Mouse (Mus musculus): Measurements from ENCODE around the gene Zfp512b. TPM values are rescaled to one million over a fixed set of nuclear protein-coding genes. Genes with fewer than 3 reads are reported as not detected.

Zfp512b gene
- polyA plus RNA-seq, 1 experiment from 2014 or later, result 30.0 TPM

DNA sequence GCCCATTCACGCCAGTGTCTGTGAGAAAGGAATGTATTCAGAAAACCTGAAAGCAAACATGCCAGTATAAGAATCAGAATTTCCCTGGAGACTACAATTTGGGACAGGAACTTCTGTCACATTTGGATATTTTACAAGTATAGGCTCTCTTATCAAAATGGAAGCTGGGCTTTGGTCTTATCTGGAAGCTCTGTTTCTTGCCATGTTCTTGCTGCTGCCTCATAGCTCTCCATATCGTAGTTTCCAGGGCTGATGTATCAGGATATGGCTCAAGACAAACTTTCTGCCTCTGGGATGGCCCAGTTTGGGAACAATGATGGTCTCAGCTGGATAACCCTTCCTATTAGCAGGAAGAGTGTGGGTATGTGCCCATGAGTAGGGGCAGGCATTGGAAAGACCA lies 16.0 kb downstream of the Zfp512b start:
- Histone ChIP-seq H3K27ac (no peak overlapping the region), H3K36me3 (ENCODE audit: insufficient read depth, low read length) (peaks cover 16% of the 10 kb centered on the region; the same call in 1 of the 2 replicates), H3K9ac (ENCODE audit: low read depth, low read length) (no peak overlapping the region), H3K4me2 (ENCODE audit: low read length) (no peak overlapping the region), H3K27me3 (ENCODE audit: insufficient read depth, low read length) (no peaks in the 10 kb centered on the region), H3K4me3 (replicated peaks; ENCODE audit: low read depth, low read length) (no peak overlapping the region), H3K9me3 (replicated peaks; ENCODE audit: low read length) (no peaks in the 10 kb centered on the region), H3K4me1 (replicated peaks; ENCODE audit: insufficient read depth, low read length) (peaks cover 17% of the 10 kb centered on the region)
- DNase-seq (ENCODE audit: low spot score), result no peak
- ATAC-seq (replicated peaks; ENCODE audit: low FRiP score, low read depth), result no peak
- TF ChIP-seq CTCF (IDR thresholded peaks at IDR 0.05; ENCODE audit: low read depth), result no peak
- WGBS, result 95% methylated on average over 2 of the region's 2 CpGs

DNA sequence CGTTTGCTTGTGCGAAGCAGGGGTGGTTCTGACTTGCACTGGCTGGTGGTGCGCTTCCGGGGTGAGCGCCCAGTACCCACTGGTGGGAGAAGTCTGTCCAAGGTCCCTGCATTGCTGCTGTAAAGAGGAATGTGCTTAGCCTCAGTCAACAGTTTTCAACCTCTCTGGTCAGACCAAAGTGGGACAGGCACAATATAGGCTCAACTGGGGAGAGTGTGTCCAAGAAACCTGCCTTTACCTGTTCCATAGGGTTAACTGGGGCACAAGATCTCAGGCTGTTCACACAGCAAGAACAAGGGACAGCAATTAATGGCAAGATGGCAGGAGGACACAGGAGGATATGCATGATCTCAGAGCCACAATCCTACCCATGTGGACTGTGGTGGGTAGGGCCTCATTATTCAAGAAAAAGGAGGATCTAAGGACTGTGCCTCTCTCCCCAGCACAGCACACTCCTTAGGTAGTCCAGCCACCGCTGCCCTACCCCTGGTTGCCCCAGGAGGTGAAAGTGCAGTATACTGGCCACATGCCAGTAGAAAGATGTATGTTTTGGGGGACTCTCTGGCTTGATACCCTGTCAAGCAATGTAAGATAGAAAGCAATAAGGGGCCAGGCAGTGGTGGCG lies 17.6 kb downstream of the Zfp512b start:
- no peak overlapping the region for H3K4me2 ChIP-seq (ENCODE audit: low read length)
- no peaks in the 10 kb centered on the region for H3K27me3 ChIP-seq (ENCODE audit: insufficient read depth, low read length)
- peaks cover 10% of the 10 kb centered on the region for H3K4me1 ChIP-seq (replicated peaks; ENCODE audit: insufficient read depth, low read length)
- H3K36me3 ChIP-seq (ENCODE audit: insufficient read depth, low read length), result peaks cover 16% of the 10 kb centered on the region; the same call in 1 of the 2 replicates
- DNase-seq (ENCODE audit: low spot score), result no peak
- H3K4me3 ChIP-seq (replicated peaks; ENCODE audit: low read depth, low read length), result no peak overlapping the region
- no peak for TF ChIP-seq CTCF (IDR thresholded peaks at IDR 0.05; ENCODE audit: low read depth)
- WGBS, result 83% methylated on average over 7 of the region's 7 CpGs
- peak; percentile 15; the same call in 1 of the 2 replicates for ATAC-seq (replicated peaks; ENCODE audit: low FRiP score, low read depth)
- H3K9me3 ChIP-seq (replicated peaks; ENCODE audit: low read length), result no peaks in the 10 kb centered on the region
- no peak overlapping the region for H3K27ac ChIP-seq
- H3K9ac ChIP-seq (ENCODE audit: low read depth, low read length), result no peak overlapping the region

DNA sequence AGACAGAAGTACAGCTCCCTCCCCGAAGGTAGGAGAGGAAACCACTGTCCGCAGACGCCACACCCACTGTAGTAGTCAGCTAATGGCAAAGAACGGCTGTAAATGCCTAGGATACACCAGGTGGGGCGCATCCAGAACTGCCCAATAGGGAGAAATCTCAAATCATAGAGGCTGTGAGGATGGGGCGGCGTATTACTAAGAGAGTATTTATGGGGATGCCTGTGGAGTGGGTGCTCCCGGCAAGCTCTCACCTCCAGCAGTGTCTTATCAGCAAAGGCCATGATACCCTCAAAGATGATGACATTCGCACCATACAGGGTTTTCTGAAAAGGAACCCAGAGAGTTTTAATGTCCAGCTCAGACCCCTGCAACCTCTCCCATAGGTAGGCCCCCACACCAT lies 18.6 kb downstream of the Zfp512b start:
- WGBS, result 92% methylated on average over 9 of the region's 9 CpGs
- H3K27ac ChIP-seq, result no peak overlapping the region
- no peak overlapping the region for H3K9ac ChIP-seq (ENCODE audit: low read depth, low read length)
- H3K36me3 ChIP-seq (ENCODE audit: insufficient read depth, low read length), result peaks cover 16% of the 10 kb centered on the region; the same call in 1 of the 2 replicates
- TF ChIP-seq CTCF (IDR thresholded peaks at IDR 0.05; ENCODE audit: low read depth), result no peak
- H3K4me1 ChIP-seq (replicated peaks; ENCODE audit: insufficient read depth, low read length), result peaks cover 5% of the 10 kb centered on the region; the same call in 1 of the 2 replicates
- no peak overlapping the region for H3K4me3 ChIP-seq (replicated peaks; ENCODE audit: low read depth, low read length)
- no peak overlapping the region for H3K4me2 ChIP-seq (ENCODE audit: low read length)
- H3K27me3 ChIP-seq (ENCODE audit: insufficient read depth, low read length), result no peaks in the 10 kb centered on the region
- H3K9me3 ChIP-seq (replicated peaks; ENCODE audit: low read length), result no peaks in the 10 kb centered on the region
- DNase-seq (ENCODE audit: low spot score) (no peak), ATAC-seq (replicated peaks; ENCODE audit: low FRiP score, low read depth) (no peak)

DNA sequence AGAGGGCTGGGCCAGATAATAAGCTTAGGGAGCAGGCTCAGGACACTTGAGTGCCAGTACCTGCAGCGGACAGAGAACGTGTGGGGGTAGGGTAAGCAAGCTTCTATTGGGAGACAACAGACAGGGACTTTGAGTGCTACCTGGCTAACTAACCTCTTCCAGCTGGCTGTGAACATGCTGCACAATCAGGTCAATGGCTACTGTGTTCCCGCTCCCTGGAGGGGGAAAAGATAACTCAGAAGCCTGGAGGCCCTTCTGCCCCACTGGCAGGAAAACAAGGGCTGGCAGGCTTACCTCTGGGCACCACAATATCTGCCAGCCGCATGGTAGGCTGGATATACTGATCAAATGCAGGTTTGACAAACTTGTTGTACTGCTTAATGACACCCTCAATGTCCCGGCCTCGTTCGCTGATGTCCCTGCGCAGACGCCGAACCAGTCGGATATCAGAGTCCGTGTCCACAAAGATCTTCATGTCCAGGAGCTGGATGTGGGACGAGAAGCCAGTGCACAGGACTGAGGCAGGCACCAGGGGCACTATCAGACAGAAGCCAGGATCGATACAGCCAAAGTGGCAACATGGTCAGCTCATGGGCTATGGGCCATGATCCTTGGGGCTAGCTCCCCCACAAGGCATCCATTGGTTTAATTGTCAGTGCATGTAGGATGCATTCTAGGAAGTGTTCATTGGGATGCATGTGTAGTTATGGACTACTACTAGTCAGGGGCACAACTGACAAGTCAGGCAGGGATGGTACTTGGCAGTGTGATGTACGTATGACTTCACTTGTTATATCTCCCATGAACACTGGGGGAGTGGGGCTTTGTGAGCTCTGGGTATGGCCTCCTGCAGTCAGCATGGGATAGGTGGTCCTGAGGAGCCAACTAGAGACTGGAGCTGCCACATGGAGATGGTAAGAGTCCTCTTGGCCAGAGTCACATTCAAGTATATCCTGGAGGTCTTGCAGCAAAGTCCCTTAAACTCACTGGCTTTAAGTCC lies 19.4 kb downstream of the Zfp512b start:
- DNase-seq (ENCODE audit: low spot score) (no peak), ATAC-seq (replicated peaks; ENCODE audit: low FRiP score, low read depth) (no peak)
- no peak for TF ChIP-seq CTCF (IDR thresholded peaks at IDR 0.05; ENCODE audit: low read depth)
- no peak overlapping the region for H3K4me3 ChIP-seq (replicated peaks; ENCODE audit: low read depth, low read length)
- WGBS, result 94% methylated on average over 15 of the region's 15 CpGs
- H3K27me3 ChIP-seq (ENCODE audit: insufficient read depth, low read length), result no peaks in the 10 kb centered on the region
- no peak overlapping the region for H3K27ac ChIP-seq
- no peak overlapping the region for H3K9ac ChIP-seq (ENCODE audit: low read depth, low read length)
- H3K4me2 ChIP-seq (ENCODE audit: low read length), result no peak overlapping the region
- H3K4me1 ChIP-seq (replicated peaks; ENCODE audit: insufficient read depth, low read length), result no peaks in the 10 kb centered on the region; the same call in 1 of the 2 replicates
- H3K9me3 ChIP-seq (replicated peaks; ENCODE audit: low read length), result no peaks in the 10 kb centered on the region
- H3K36me3 ChIP-seq (ENCODE audit: insufficient read depth, low read length), result peaks cover 16% of the 10 kb centered on the region; the same call in 1 of the 2 replicates

DNA sequence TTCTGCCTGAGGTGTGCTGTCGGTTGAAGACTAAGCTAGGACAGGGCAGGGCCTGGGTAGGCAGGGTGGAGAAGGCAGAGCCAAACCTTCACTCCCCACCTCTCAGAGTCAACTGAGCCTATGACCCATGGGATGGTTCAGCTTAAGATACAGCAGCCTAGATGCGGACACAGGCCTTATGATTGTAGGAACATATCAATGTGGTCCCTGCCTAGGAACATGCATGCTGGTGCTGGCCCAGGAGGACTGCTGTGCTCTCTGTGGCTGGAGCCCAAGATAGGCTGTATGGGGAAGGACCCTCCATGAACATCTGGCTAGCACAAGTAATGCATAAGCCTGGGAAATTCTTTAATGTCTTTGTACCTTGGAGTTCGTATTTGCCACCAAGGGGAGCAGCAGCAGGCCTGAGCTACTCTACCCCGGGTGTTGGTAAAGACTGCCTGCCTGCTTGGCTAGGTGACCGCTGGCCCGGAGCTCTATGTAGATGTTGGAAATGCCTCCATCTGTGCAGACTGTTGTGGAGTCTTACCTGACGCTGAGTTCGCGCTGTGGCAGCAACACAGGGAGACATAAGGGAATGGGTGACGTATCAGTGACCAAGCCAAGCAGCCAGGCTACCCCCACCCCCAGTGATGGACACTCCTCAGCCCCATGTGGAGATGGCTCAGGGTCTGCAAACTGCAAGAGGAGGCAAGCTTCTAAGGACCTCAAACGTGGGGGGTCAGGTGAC lies 20.5 kb downstream of the Zfp512b start:
- WGBS, result 89% methylated on average over 11 of the region's 11 CpGs
- Histone ChIP-seq H3K4me3 (replicated peaks; ENCODE audit: low read depth, low read length) (no peak overlapping the region), H3K9me3 (replicated peaks; ENCODE audit: low read length) (no peaks in the 10 kb centered on the region), H3K4me1 (replicated peaks; ENCODE audit: insufficient read depth, low read length) (no peaks in the 10 kb centered on the region), H3K27me3 (ENCODE audit: insufficient read depth, low read length) (no peaks in the 10 kb centered on the region), H3K36me3 (ENCODE audit: insufficient read depth, low read length) (peaks cover 16% of the 10 kb centered on the region; the same call in 1 of the 2 replicates), H3K27ac (no peak overlapping the region), H3K9ac (ENCODE audit: low read depth, low read length) (no peak overlapping the region), H3K4me2 (ENCODE audit: low read length) (no peak overlapping the region)
- DNase-seq (ENCODE audit: low spot score) (no peak), ATAC-seq (replicated peaks; ENCODE audit: low FRiP score, low read depth) (no peak)
- TF ChIP-seq CTCF (IDR thresholded peaks at IDR 0.05; ENCODE audit: low read depth), result no peak

Measured in kidney, postnatal 0 days (tissue).